Mouse (Mus musculus) MEL (cell line): ENCODE measurements around the gene Glo1.

Source experiments
- CHD2 ChIP-seq: IDR thresholded peaks from 2 replicates; pipeline ENCODE4 v1.6.1; 2011; ENCODE audit warnings: low read length, improper control_type of control experiment
- CTCF ChIP-seq, 3 experiments: IDR thresholded peaks in 2 of 3; conservative IDR thresholded peaks in 1 of 3; 2 replicates each; pipeline ENCODE4 v1.5.1; 2011 to 2012; ENCODE audit warnings: low read length in 3 of 3, low read depth in 2 of 3, mild to moderate bottlenecking in 2 of 3, improper control_type of control experiment in 1 of 3, inconsistent platforms in 1 of 3, mixed read lengths in 1 of 3, moderate library complexity in 1 of 3; ENCODE audit not compliant: control insufficient read depth in 1 of 3, insufficient read depth in 1 of 3, poor library complexity in 1 of 3, severe bottlenecking in 1 of 3
- GATA1 ChIP-seq: IDR thresholded peaks from 2 replicates; pipeline ENCODE4 v1.6.1; 2011; ENCODE audit warnings: low read depth, low read length, improper control_type of control experiment
- KAT2A ChIP-seq: conservative IDR thresholded peaks from 2 replicates; pipeline ENCODE4 v1.6.1; 2012; ENCODE audit warnings: low read depth, low read length, improper control_type of control experiment, inconsistent platforms
- POLR2A ChIP-seq, 2 experiments: IDR thresholded peaks; 2 replicates each; pipeline ENCODE4 v1.6.1; 2011 to 2012; ENCODE audit warnings: low read length in 2 of 2, mild to moderate bottlenecking in 2 of 2, control low read depth in 1 of 2, improper control_type of control experiment in 1 of 2, low read depth in 1 of 2, moderate library complexity in 1 of 2; ENCODE audit not compliant: control insufficient read depth in 1 of 2, insufficient read depth in 1 of 2, poor library complexity in 1 of 2
- SIN3A ChIP-seq: IDR thresholded peaks from 2 replicates; pipeline ENCODE4 v1.6.1; 2012; ENCODE audit warnings: low read length, improper control_type of control experiment, inconsistent platforms
- USF1 ChIP-seq: IDR thresholded peaks from 2 replicates; pipeline ENCODE4 v1.6.1; 2014; ENCODE audit warnings: low read depth, mild to moderate bottlenecking, inconsistent platforms, low read length, improper control_type of control experiment, moderate library complexity
- ZC3H11A ChIP-seq: IDR thresholded peaks from 2 replicates; pipeline ENCODE4 v1.6.1; 2012; ENCODE audit warnings: low read depth, mild to moderate bottlenecking, inconsistent platforms, low read length, improper control_type of control experiment
- ZMIZ1 ChIP-seq: IDR thresholded peaks from 2 replicates; pipeline ENCODE4 v1.6.1; 2012; ENCODE audit warnings: low read depth, mild to moderate bottlenecking, inconsistent platforms, low read length, improper control_type of control experiment, moderate library complexity
- ZNF384 ChIP-seq: IDR thresholded peaks from 2 replicates; pipeline ENCODE4 v1.6.1; 2012; ENCODE audit warnings: low read depth, mild to moderate bottlenecking, inconsistent platforms, low read length, improper control_type of control experiment

- no peak for TF ChIP-seq USF1
- no peak for TF ChIP-seq POLR2A (IDR thresholded peaks at IDR 0.05; ENCODE audit: control insufficient read depth in 1 of 2, insufficient read depth in 1 of 2, low read depth in 1 of 2, low read length in 2 of 2, poor library complexity in 1 of 2)
- TF ChIP-seq CTCF (IDR thresholded peaks at IDR 0.05 in 2 of 3, conservative IDR thresholded peaks at IDR 0.05 in 1 of 3; ENCODE audit: control insufficient read depth in 1 of 3, insufficient read depth in 1 of 3, low read depth in 2 of 3, low read length in 3 of 3, poor library complexity in 1 of 3, severe bottlenecking in 1 of 3): peak in 2 of 3 experiments; percentile 1 to 22; a peak in 1 of 6 replicates
- no peak for TF ChIP-seq ZC3H11A
- no peak for TF ChIP-seq ZMIZ1
- TF ChIP-seq CHD2: no peak
- no peak for TF ChIP-seq GATA1
- no peak for TF ChIP-seq ZNF384
- no peak for TF ChIP-seq KAT2A
- no peak for TF ChIP-seq SIN3A
Measured at GRCm38 (mm10) chr17:30675021-30675740, 48.5 kb upstream of the Glo1 start.
